Mouse (Mus musculus) bone marrow macrophage, adult 2 months (primary cell): ENCODE data around the gene Bnip1.

Experiments
- CTCF ChIP-seq: IDR thresholded peaks from 2 replicates; pipeline ENCODE4 v1.5.1; 2012; ENCODE audit warnings: low read depth, mild to moderate bottlenecking, low read length, moderate library complexity
- POLR2A ChIP-seq: IDR thresholded peaks from 2 replicates; pipeline ENCODE4 v1.6.1; 2012; ENCODE audit warnings: mild to moderate bottlenecking, low read depth, low read length, borderline replicate concordance

DNA sequence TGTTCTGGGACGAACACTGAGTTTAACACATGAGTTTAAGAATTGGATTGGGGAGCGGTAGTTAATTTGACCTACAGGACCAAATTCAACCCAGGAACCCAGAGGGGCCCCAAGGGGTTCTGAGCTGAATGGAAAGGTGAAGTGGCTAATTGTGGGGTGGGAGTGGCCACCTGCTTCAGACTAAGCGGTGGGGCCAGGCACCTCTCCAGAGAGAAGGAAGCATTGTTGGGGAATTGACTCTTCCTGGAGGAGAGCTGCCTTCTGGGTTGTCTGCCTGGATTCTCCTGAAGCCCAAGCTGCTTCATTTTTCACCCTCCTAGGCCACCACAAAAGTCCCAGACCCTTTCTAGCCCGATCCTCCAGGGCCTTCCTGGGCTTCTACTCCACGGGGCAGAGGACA is 61.1 kb downstream of the Bnip1 start:
- no peak for TF ChIP-seq CTCF
- TF ChIP-seq POLR2A = no peak
